Mouse (Mus musculus): ENCODE results near the gene Lmtk3. TPM values are rescaled to one million over a fixed set of nuclear protein-coding genes. Genes with fewer than 3 reads are reported as not detected.

Gene Lmtk3
- polyA plus RNA-seq, 1 experiment from 2014 or later = 4.6 TPM

DNA sequence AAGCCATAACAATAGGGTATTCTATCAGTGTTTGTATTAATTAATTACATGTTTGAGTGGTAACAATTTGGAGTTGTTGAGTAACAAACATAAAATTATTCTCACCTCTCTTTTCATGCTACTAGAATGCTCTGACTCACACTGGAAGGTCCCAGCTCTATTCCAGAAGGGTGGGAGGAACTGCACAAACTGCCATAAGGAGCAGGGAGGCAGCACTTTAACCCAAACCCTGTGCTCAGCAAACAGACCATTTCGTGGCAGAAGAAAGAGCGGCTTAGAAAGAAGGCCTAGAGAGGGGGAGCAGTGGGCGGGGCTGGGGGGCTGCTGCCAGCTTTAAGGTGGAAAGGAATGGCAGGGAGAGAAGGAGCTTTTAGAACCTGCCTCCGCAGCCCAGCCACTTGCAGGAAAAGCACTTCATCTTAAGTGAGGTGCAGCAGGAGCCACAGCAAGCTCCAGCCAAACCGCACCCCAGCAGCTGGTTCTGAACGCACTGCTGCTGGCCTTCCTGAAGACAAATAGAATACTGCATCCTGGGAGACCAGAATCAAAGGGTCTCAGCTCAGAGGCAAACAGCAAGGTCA, 65.0 kb downstream of the Lmtk3 start:
- Histone ChIP-seq H3K9ac (ENCODE audit: low read length) (no peak overlapping the region), H3K4me3 (ENCODE audit: low read depth, low read length) (no peak overlapping the region), H3K4me1 (ENCODE audit: control insufficient read depth, insufficient read depth, low read length) (no peaks in the 10 kb centered on the region), H3K27me3 (ENCODE audit: control insufficient read depth, insufficient read depth, low read length) (no peaks in the 10 kb centered on the region), H3K36me3 (ENCODE audit: control insufficient read depth, insufficient read depth, low read length) (no peaks in the 10 kb centered on the region), H3K27ac (ENCODE audit: low read depth, low read length) (no peak overlapping the region; the same call in 1 of the 2 replicates), H3K4me2 (no peak overlapping the region), H3K9me3 (ENCODE audit: control insufficient read depth, low read length) (no peaks in the 10 kb centered on the region)
- 0 out of 2 replicates have a peak, but pooled peaks have one; percentile 16 for ATAC-seq (ENCODE audit: low FRiP score)
- peak; percentile 84 for DNase-seq (ENCODE audit: low spot score, missing footprints)
- WGBS = 10% methylated on average over 6 of the region's 6 CpGs

DNA sequence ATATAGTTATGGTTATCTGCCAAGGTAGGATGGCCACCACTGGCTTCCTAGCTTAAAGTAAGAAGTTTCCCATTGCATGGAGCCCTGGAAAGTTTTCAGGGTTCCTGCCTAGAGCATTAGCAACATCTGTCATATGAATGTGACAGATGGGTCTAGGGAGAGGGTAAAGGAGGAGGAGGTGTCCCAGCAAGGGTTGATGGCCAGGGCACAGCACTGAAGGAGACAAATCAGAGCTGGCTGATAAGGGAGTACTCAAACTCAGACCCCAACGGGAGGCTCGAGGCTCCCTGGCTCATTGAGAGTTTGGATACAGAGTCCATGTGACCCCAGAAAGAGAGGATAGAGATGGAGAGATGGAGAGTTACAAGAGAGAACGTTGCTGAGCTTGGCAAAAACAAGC, 67.1 kb downstream of the Lmtk3 start:
- H3K4me2 ChIP-seq = no peak overlapping the region
- no peak overlapping the region for H3K27ac ChIP-seq (ENCODE audit: low read depth, low read length)
- DNase-seq (ENCODE audit: low spot score, missing footprints) = no peak
- no peaks in the 10 kb centered on the region for H3K36me3 ChIP-seq (ENCODE audit: control insufficient read depth, insufficient read depth, low read length)
- ATAC-seq (ENCODE audit: low FRiP score) = no peak
- WGBS = 76% methylated on average over 3 of the region's 3 CpGs
- no peak overlapping the region for H3K4me3 ChIP-seq (ENCODE audit: low read depth, low read length)
- no peaks in the 10 kb centered on the region for H3K9me3 ChIP-seq (ENCODE audit: control insufficient read depth, low read length)
- H3K27me3 ChIP-seq (ENCODE audit: control insufficient read depth, insufficient read depth, low read length) = no peaks in the 10 kb centered on the region
- H3K4me1 ChIP-seq (ENCODE audit: control insufficient read depth, insufficient read depth, low read length) = no peaks in the 10 kb centered on the region
- H3K9ac ChIP-seq (ENCODE audit: low read length) = no peak overlapping the region

DNA sequence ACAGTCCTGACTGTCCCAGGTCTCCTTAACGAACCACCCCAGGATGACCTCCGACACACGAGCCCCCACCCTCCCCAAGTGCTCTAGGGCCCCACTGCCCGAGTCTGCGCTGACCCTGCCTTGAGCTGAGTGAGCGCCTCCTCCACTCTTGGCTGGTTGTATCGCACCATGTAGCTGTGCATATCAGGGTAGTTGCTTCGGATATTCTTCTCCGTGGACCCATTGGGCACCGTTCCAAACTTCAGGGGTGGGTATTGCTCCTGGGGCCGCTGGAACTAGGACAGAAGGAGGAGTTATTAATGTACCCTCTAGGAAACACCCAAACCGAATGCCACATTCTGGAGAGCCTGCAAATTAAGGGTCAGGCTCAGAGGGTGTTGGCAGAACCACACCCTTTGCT, 69.6 kb downstream of the Lmtk3 start:
- H3K9ac ChIP-seq (ENCODE audit: low read length) = no peak overlapping the region
- no peaks in the 10 kb centered on the region for H3K9me3 ChIP-seq (ENCODE audit: control insufficient read depth, low read length)
- H3K36me3 ChIP-seq (ENCODE audit: control insufficient read depth, insufficient read depth, low read length) = no peaks in the 10 kb centered on the region
- peaks cover 14% of the 10 kb centered on the region for H3K27me3 ChIP-seq (ENCODE audit: control insufficient read depth, insufficient read depth, low read length)
- WGBS = 87% methylated on average over 12 of the region's 12 CpGs
- DNase-seq (ENCODE audit: low spot score, missing footprints) = no peak
- no peak overlapping the region for H3K27ac ChIP-seq (ENCODE audit: low read depth, low read length)
- H3K4me3 ChIP-seq (ENCODE audit: low read depth, low read length) = no peak overlapping the region
- peaks cover 4% of the 10 kb centered on the region for H3K4me1 ChIP-seq (ENCODE audit: control insufficient read depth, insufficient read depth, low read length)
- no peak for ATAC-seq (ENCODE audit: low FRiP score)
- no peak overlapping the region for H3K4me2 ChIP-seq

Other genes with a start within 250 kb of the Lmtk3 start
- 0.10 and 0.12 TPM in 2 replicates for gene Hsd17b14, start 228.8 kb upstream of the Lmtk3 start, polyA plus RNA-seq (2014; fragmentation: Nextera tagmentation; extraction: Ambion mirVana)
- 22.5 and 24.7 TPM in 2 replicates for gene Bcat2, start 213.6 kb upstream of the Lmtk3 start, polyA plus RNA-seq (2014; fragmentation: Nextera tagmentation; extraction: Ambion mirVana)
- gene Fgf21, start 168.2 kb upstream of the Lmtk3 start, polyA plus RNA-seq (2014; fragmentation: Nextera tagmentation; extraction: Ambion mirVana) = not detected in 2 replicates
- not detected in 2 replicates for gene Fut1, start 166.4 kb upstream of the Lmtk3 start, polyA plus RNA-seq (2014; fragmentation: Nextera tagmentation; extraction: Ambion mirVana)
- 0.10 and 0.29 TPM in 2 replicates for gene Izumo1, start 161.9 kb upstream of the Lmtk3 start, polyA plus RNA-seq (2014; fragmentation: Nextera tagmentation; extraction: Ambion mirVana)
- gene Rasip1, start 156.2 kb upstream of the Lmtk3 start, polyA plus RNA-seq (2014; fragmentation: Nextera tagmentation; extraction: Ambion mirVana) = 4.0 and 4.7 TPM in 2 replicates
- 1.8 and 2.1 TPM in 2 replicates for gene Mamstr, start 143.8 kb upstream of the Lmtk3 start, polyA plus RNA-seq (2014; fragmentation: Nextera tagmentation; extraction: Ambion mirVana)
- gene Fut2, start 117.3 kb upstream of the Lmtk3 start, polyA plus RNA-seq (2014; fragmentation: Nextera tagmentation; extraction: Ambion mirVana) = not detected in 2 replicates
- 0.21 TPM in 1 of 2 replicates, not detected in the other for gene Ntn5, start 99.7 kb upstream of the Lmtk3 start, polyA plus RNA-seq (2014; fragmentation: Nextera tagmentation; extraction: Ambion mirVana)
- gene Sec1, start 89.3 kb upstream of the Lmtk3 start, polyA plus RNA-seq (2014; fragmentation: Nextera tagmentation; extraction: Ambion mirVana) = 0.19 and 0.36 TPM in 2 replicates
- gene Car11, start 83.9 kb upstream of the Lmtk3 start, polyA plus RNA-seq (2014; fragmentation: Nextera tagmentation; extraction: Ambion mirVana) = 3.3 and 6.3 TPM in 2 replicates
- 2.2 and 3.5 TPM in 2 replicates for gene Dbp, start 78.7 kb upstream of the Lmtk3 start, polyA plus RNA-seq (2014; fragmentation: Nextera tagmentation; extraction: Ambion mirVana)
- gene Rpl18, start 68.3 kb upstream of the Lmtk3 start, polyA plus RNA-seq (2014; fragmentation: Nextera tagmentation; extraction: Ambion mirVana) = 878 and 933 TPM in 2 replicates
- gene Sphk2, start 65.7 kb upstream of the Lmtk3 start, polyA plus RNA-seq (2014; fragmentation: Nextera tagmentation; extraction: Ambion mirVana) = 11.8 and 14.9 TPM in 2 replicates
- gene Fam83e, start 62.5 kb upstream of the Lmtk3 start, polyA plus RNA-seq (2014; fragmentation: Nextera tagmentation; extraction: Ambion mirVana) = 0.57 and 1.4 TPM in 2 replicates
- gene Spaca4, start 57.9 kb upstream of the Lmtk3 start, polyA plus RNA-seq (2014; fragmentation: Nextera tagmentation; extraction: Ambion mirVana) = not detected in 2 replicates
- gene Sult2b1, start 931 bp downstream of the Lmtk3 start, polyA plus RNA-seq (2014; fragmentation: Nextera tagmentation; extraction: Ambion mirVana) = 1.5 and 2.4 TPM in 2 replicates
- 224 and 225 TPM in 2 replicates for gene Cyth2, start 30.8 kb downstream of the Lmtk3 start, polyA plus RNA-seq (2014; fragmentation: Nextera tagmentation; extraction: Ambion mirVana)
- gene Kcnj14, start 41.0 kb downstream of the Lmtk3 start, polyA plus RNA-seq (2014; fragmentation: Nextera tagmentation; extraction: Ambion mirVana) = 0.69 and 0.75 TPM in 2 replicates
- 64.0 and 67.9 TPM in 2 replicates for gene Grwd1, start 47.2 kb downstream of the Lmtk3 start, polyA plus RNA-seq (2014; fragmentation: Nextera tagmentation; extraction: Ambion mirVana)
- gene Kdelr1, start 89.0 kb downstream of the Lmtk3 start, polyA plus RNA-seq (2014; fragmentation: Nextera tagmentation; extraction: Ambion mirVana) = 76.7 and 84.0 TPM in 2 replicates
- gene Grin2d, start 94.6 kb downstream of the Lmtk3 start, polyA plus RNA-seq (2014; fragmentation: Nextera tagmentation; extraction: Ambion mirVana) = 0.14 and 0.17 TPM in 2 replicates
- 0.63 and 1.3 TPM in 2 replicates for gene Syngr4, start 113.0 kb downstream of the Lmtk3 start, polyA plus RNA-seq (2014; fragmentation: Nextera tagmentation; extraction: Ambion mirVana)
- gene Tmem143, start 113.2 kb downstream of the Lmtk3 start, polyA plus RNA-seq (2014; fragmentation: Nextera tagmentation; extraction: Ambion mirVana) = 3.0 and 3.2 TPM in 2 replicates
- gene Emp3, start 137.7 kb downstream of the Lmtk3 start, polyA plus RNA-seq (2014; fragmentation: Nextera tagmentation; extraction: Ambion mirVana) = 27.2 and 28.2 TPM in 2 replicates
- gene Ccdc114, start 140.3 kb downstream of the Lmtk3 start, polyA plus RNA-seq (2014; fragmentation: Nextera tagmentation; extraction: Ambion mirVana) = 2.0 and 2.4 TPM in 2 replicates
- gene Abcc6, start 246.6 kb downstream of the Lmtk3 start, polyA plus RNA-seq (2014; fragmentation: Nextera tagmentation; extraction: Ambion mirVana) = 0.03 and 0.44 TPM in 2 replicates
- gene Nomo1, start 250.0 kb downstream of the Lmtk3 start, polyA plus RNA-seq (2014; fragmentation: Nextera tagmentation; extraction: Ambion mirVana) = 13.9 and 14.1 TPM in 2 replicates